Mouse (Mus musculus) MEL (cell line): Measurements from ENCODE around the gene Fam19a5.

ENCODE experiments used
- CTCF ChIP-seq, 3 experiments: IDR thresholded peaks in 2 of 3; conservative IDR thresholded peaks in 1 of 3; 2 replicates each; pipeline ENCODE4 v1.5.1; 2011 to 2012; ENCODE audit warnings: low read length in 3 of 3, low read depth in 2 of 3, mild to moderate bottlenecking in 2 of 3, improper control_type of control experiment in 1 of 3, inconsistent platforms in 1 of 3, mixed read lengths in 1 of 3, moderate library complexity in 1 of 3; ENCODE audit not compliant: control insufficient read depth in 1 of 3, insufficient read depth in 1 of 3, poor library complexity in 1 of 3, severe bottlenecking in 1 of 3
- GATA1 ChIP-seq: IDR thresholded peaks from 2 replicates; pipeline ENCODE4 v1.6.1; 2011; ENCODE audit warnings: low read depth, low read length, improper control_type of control experiment
- HCFC1 ChIP-seq: IDR thresholded peaks from 2 replicates; pipeline ENCODE4 v1.6.1; 2012; ENCODE audit warnings: low read depth, mild to moderate bottlenecking, inconsistent platforms, low read length, improper control_type of control experiment, moderate library complexity
- MAX ChIP-seq: IDR thresholded peaks from 2 replicates; pipeline ENCODE4 v1.6.1; 2011; ENCODE audit warnings: low read length, improper control_type of control experiment
- ZMIZ1 ChIP-seq: IDR thresholded peaks from 2 replicates; pipeline ENCODE4 v1.6.1; 2012; ENCODE audit warnings: low read depth, mild to moderate bottlenecking, inconsistent platforms, low read length, improper control_type of control experiment, moderate library complexity

DNA sequence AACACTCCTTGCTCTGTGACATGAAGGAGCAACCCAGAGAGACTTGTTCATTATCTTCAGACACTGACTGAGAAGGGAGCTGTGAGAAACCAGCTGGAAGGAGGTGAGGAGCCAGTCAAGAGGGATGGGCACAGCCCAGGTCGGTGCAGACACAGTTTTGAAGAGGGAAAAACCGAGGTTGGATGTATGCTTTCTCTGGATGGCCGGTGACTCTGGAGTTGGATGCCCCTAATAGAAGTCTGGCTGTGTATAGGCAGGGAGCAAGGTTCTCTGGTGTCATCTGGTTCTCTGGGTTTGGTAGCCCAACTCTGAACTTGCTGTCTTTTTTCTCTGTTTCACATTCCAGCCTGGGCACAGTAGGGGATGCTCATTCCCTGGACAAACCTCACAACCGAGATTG lies 245.6 kb downstream of the Fam19a5 start:
- no peak for TF ChIP-seq CTCF (IDR thresholded peaks at IDR 0.05 in 2 of 3, conservative IDR thresholded peaks at IDR 0.05 in 1 of 3; ENCODE audit: control insufficient read depth in 1 of 3, insufficient read depth in 1 of 3, low read depth in 2 of 3, low read length in 3 of 3, poor library complexity in 1 of 3, severe bottlenecking in 1 of 3)
- TF ChIP-seq HCFC1 = no peak
- no peak for TF ChIP-seq GATA1
- no peak for TF ChIP-seq MAX
- no peak for TF ChIP-seq ZMIZ1
